Mouse (Mus musculus) heart, adult 8-10 months (tissue): ENCODE results near the gene Haspin. TPM values are rescaled to one million over a fixed set of nuclear protein-coding genes. Genes with fewer than 3 reads are reported as not detected.

Experiments used
- DNase-seq: peaks from one replicate; pipeline ENCODE4 v3.0.0; 2022; ENCODE audit warnings: low spot score
- total RNA-seq, 4 experiments: library from RNA; stranded (reverse); gene quantifications; 2 replicates each; pipeline ENCODE4 v1.2.4; 2022

Haspin gene
- total RNA-seq = under 1 TPM; 0.08 to 0.37 (median 0.14) TPM

GRCm38 (mm10) chr11:73137591-73138501 lies at the start of gene Haspin:
Gene Haspin (minus strand): TSS chr11:73138294.
- peak; percentile 87 for DNase-seq

- no peak for DNase-seq
Observed at GRCm38 (mm10) chr11:73187231-73187630, 49.1 kb upstream of the Haspin start.

DNA sequence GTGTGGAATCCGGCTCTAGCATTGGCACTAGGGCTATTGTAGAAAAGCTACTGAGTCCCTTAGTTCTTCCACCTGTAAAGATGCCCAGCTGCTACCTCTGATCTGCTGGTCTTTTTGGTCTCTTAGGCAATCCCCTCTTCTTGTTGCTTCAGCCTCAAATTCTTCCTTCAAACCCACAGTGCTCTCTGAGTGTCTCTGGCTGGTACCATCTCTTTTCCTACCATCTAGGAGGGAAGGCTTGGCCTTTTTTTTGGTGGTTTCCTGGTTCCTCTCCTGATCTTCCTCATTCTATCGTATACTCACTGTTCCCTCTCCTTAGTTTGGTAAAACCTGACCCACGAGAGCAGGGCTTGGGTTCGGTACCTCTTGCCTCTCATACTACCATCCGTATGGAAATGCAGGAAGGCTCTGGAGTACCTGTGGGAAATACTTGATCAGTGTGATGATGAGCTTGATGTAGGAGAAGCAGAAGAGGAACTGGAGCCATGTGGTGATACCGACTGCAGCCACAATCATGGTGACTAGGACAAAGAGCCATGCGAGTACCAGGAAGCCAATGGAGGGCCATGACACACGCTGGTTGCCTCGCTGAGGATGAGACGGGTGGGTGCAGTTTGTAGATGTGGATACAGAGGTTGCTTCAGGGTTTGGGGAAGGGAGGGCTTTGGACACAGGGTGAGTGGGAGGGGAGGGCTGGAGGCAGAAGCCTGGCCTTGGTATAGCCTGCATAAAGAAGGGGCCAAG lies 48.0 kb upstream of the Haspin start:
- DNase-seq = no peak

- no peak for DNase-seq
Observed at GRCm38 (mm10) chr11:73177895-73178294, 39.8 kb upstream of the Haspin start.

GRCm38 (mm10) chr11:73177509-73177875 lies 39.4 kb upstream of the Haspin start:
- peak; percentile 84 for DNase-seq

DNA sequence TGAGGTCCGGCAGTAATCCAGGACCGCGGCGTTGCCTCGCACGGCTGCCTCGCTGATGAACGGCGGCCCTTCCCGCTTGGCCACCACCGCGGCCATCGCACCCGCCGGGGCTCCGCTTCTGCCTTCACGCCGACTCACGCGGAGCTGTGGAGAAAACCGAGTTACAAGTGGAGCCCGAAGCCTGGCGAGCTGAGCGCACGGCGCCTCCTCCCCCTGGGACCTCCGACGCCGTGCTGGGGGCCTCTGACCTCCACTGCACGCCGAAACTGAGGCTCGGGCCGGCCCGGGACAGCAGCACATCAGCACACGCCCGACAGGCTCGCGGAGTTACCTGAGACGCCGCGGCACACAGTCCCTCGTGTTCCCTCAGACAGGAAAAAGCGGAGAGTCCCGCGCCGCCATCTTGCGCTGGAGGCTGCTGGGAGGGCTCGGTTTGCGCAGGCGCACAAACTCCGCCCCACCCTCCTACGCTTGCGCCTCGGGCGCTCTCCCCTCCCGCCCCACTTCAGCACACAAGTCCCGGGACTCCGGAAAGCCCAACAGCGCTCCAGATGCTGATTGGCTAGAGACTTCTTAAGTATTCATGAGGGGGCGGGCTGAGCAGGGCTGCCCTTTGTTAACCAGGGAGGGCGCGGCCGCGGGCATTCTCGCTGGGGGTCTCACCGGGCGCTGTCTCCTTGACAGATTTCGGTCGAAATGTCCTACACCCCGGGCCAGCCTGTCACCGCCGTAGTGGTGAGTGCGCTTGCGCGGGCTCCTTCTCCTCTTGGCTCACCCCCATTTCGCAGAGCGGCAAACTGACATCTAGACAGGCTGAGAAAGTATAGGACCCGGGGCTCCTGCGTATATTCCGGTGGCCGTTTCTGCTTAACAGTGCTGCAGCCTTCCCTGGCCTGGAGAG lies 38.8 kb upstream of the Haspin start, which contains the start of the genes Emc6 and Tax1bp3:
Emc6 (minus strand) TSS at position 430 of the 901 bp plus-strand sequence.
Tax1bp3 (plus strand) TSS at position 476 of the 901 bp plus-strand sequence.
- DNase-seq = peak; percentile 96

- no peak for DNase-seq
Observed at GRCm38 (mm10) chr11:73176186-73176585, 38.1 kb upstream of the Haspin start.

- no peak for DNase-seq
Observed at GRCm38 (mm10) chr11:73175612-73176011, 37.5 kb upstream of the Haspin start.

GRCm38 (mm10) chr11:73172186-73172585 lies 34.1 kb upstream of the Haspin start:
- DNase-seq = peak; percentile 84

- DNase-seq = peak; percentile 42
Observed at GRCm38 (mm10) chr11:73169231-73169630, 31.1 kb upstream of the Haspin start.

DNA sequence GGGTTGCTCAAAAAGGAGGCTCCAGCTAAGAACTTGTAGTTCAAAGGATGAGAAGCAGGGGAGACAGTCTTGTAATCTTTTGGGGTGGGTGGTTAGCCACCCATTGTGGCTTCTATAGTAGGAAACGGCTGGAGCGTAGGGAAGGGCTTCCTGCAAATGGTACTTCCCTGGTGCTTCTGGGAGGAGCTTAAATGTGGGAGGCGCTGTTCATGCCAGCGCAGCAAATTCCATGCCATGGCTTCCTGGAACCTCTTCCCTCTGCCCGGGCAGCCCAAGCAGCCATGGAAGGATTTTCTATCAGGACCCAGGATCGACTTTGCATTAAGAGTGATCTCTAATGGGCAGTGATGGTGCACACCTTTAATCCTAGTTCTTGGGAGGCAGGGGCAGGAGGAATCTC lies 30.5 kb upstream of the Haspin start:
- DNase-seq = no peak

GRCm38 (mm10) chr11:73168071-73168470 lies 30.0 kb upstream of the Haspin start:
- no peak for DNase-seq

GRCm38 (mm10) chr11:73162284-73162683 lies 24.2 kb upstream of the Haspin start:
- no peak for DNase-seq

DNA sequence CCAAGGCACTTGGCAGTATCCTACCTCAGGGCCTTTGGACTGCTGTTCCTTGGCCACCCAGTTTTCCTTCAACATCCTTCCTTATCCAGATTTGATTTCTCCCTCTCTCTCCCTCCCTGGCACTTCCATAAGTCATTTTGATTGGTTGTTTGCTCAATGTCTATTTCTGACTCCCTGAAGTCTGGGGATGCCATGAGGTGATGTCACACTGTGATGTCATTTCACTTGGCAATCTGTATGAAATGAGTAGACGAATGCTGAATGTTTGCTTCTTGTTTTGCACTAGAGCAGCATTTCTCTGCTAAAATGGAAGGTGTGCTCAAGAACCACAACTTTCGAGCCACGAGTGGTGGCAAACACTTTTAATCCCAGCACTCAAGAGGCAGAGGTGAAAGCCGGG lies 23.5 kb upstream of the Haspin start:
- no peak for DNase-seq

DNA sequence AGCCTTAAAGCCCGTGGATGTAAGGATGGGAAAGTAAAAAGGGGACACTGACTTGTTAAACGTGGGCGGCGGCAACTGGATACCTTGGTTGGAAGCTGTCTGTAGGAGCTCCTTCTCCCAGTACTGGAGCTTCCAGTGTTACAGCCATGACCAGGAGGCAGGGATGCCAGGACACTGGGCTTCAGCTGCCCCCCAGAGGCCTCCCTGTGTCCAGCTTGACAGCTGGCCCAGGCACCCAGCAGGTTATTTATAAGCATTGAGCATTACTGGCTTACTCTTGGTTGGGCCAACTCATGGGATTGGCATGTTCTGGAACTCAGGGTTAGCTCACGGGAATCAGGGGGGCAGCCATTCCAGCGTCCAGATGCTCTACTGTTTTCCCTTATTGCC lies 22.7 kb upstream of the Haspin start:
- peak; percentile 67 for DNase-seq

- no peak for DNase-seq
Observed at GRCm38 (mm10) chr11:73159957-73160810, 22.1 kb upstream of the Haspin start, which contains the start of gene P2rx5. Gene P2rx5 (plus strand): TSS chr11:73160421.

- DNase-seq = no peak
Observed at GRCm38 (mm10) chr11:73155071-73155470, 17.0 kb upstream of the Haspin start.

DNA sequence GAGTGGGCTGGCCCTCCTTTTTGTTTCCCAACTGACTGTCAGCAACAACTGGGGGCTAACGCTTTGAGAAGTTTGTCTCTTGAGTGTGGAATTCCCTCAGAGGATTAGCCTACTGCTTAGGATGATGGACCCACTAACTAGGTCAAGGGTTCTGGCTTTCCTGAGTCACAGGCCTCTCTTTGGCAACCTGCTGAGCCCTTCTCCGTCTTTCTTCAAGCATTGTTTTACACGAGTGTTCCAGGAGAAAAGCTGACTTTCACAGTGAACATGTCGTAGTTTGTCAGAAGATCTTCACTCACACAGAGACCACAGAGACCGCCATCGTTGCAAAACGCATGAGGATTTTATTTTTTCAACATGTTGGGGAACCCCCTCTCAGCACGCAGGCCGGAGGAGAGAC lies 10.1 kb upstream of the Haspin start:
- DNase-seq = no peak

DNA sequence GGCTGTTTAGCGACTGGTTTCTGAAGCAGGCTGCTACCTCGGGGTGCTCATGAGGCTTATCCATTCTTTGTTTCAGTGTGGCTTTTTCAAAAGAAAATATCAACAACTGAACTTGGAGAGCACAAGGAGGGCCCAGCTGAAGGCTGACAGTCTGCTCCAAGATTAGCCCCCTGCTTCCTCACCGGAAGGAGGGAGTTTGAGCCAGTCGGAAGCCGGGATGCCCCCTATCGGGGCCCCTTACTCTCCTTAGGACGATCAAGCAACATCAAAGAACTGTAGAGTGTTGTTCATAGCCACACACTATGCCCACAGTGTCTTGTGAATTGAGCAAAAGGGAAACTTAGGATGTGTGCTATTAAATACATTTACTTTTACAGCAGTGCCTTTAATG lies 8.9 kb upstream of the Haspin start:
- no peak for DNase-seq
